Mouse (Mus musculus) erythroid progenitor cell, adult 5-6 weeks (primary cell): ENCODE results near the gene Spo11. TPM values are rescaled to one million over a fixed set of nuclear protein-coding genes. Genes with fewer than 3 reads are reported as not detected.

Experiments
- ATAC-seq: replicated peaks from 2 replicates; pipeline ENCODE4 v1.8.0; 2016; ENCODE audit warnings: moderate number of reproducible peaks, mild to moderate bottlenecking, moderate TSS enrichment, inconsistent platforms; ENCODE audit not compliant: poor library complexity, low FRiP score, severe bottlenecking
- total RNA-seq, 2 experiments: library from RNA; stranded (forward) in 1 of 2; stranded (reverse) in 1 of 2; fragments of 150-400 nt in 1 of 2; fragments of 186-747, 209-891 nt in 1 of 2; gene quantifications; 2 replicates each; pipeline versions ENCODE4 v1.2.3 to v1.2.4; 2015 to 2017; ENCODE audit warnings: low replicate concordance in 2 of 2

Gene Spo11
- total RNA-seq, 2 experiments from 2014 or later, result not detected

DNA sequence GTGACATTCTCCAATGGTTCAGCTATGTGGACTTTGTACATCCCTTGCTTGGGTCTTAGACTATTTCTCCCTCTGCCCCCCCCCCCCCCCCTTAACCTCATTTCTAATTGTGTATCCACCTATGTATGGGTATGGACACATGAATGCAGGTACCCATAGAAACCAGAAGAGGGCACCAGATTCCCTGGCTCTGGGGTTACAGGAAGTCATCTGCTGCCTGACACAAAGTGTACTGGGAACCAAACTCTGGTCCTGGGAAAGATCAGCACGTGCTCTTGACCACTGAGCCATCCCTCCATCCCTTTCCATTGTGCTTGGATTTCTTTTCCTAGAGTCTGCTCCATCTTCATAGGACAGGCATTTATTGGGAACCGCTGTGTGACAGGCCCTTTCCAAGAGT lies 25.5 kb upstream of the Spo11 start:
- ATAC-seq, result no peak

DNA sequence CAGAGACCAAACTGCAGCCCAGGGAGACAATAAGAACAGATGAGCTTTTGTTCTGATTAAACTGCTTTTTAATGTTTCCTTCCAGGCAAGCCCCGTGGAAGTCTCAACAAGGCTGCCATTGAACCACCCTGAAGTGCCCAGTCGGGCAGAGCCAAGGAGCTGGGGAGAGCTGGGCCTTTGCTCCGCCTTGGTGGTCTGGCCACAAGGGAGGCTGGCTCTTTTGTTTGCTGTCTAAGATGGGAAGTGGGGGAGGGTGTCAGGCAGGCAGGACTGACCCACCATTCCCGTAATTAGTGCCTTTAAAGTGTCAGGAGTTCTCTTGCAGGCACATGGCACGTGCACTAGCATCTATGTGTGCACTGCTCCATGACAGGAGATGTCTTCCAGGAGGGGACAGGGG lies 18.9 kb upstream of the Spo11 start:
- no peak for ATAC-seq

GRCm38 (mm10) chr2:172959006-172959768 lies 18.3 kb upstream of the Spo11 start:
- ATAC-seq, result no peak

GRCm38 (mm10) chr2:172960350-172960749 lies 17.1 kb upstream of the Spo11 start:
- ATAC-seq, result no peak

DNA sequence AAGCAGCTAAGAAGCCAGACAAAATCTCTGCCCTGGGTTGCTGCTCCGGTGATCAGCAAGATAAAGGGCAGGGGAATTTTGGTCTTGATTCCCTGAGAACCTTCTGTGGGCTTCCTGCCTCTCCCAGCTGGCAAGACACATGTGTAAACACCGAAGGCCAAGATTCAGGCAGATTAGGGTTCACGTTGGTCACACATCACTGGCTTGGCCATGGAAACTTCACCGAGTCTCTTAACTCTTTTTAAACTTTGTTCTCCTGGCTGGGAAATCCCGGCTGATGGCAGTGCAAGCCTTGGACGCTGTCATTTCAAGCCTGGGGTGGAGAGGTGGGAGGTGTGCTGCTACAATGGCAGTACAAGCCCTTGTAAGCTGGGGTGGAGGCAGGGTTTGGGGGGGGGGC lies 16.3 kb upstream of the Spo11 start:
- no peak for ATAC-seq

DNA sequence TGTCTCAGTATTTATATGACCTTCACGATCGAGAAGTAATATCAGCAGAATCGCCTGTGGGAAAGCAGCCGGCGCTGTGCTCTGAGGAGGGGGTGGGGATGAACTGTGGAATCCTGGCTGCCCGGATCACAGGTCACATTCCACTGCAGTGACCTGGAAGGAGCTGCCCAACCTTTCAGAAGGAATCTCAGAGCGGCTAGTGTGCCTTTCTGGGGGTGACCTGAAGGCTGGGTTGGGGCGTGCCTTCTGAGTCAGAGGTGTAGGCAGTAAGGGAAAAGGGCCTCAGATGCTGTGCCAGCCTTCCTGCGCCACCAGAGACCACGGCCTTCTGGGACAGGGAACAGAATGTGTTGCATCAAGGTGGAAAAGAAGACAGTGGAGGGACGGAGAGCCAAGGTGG lies 12.3 kb upstream of the Spo11 start:
- no peak for ATAC-seq

DNA sequence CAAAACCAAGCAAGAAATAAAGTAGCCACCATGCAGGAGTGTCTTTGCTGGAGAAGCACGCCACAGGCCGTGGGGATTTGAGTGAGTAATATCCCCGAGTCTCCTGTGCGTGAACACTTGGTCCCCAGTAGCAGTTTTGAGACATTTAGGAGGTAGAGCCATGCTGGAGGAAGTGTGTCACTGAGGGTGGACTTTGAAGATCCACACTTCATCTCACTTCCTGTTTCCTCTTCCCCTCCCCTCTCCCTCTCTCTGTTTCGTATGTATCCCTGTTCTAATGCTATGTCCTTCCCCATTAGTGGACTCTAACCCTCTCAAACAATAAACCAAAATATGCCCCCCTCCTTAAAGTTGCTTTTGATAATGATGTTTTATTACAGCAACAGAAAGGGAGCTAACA lies 11.0 kb upstream of the Spo11 start:
- no peak for ATAC-seq

DNA sequence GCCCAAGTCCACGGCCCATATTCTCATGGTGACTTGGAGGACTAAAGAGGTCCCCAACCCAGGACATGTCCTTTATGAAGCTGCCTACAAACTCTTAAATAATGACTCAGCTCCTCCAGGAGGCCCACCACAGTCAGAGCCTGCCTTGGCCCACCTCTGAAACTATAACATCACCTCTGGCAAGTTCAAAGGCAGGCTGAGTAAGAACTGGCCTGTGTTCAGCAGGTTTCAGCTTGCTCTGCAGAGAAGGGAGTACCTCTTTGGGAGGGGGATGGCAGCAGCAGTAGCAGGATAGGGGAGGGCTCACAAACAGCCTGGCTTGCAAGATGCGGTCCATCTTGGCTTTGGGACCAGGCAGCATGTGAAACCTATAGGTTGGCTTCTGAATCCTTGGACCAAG lies 5.6 kb upstream of the Spo11 start:
- ATAC-seq, result no peak

- no peak for ATAC-seq
Observed at GRCm38 (mm10) chr2:172973806-172974565, 3.5 kb upstream of the Spo11 start.

GRCm38 (mm10) chr2:172974701-172975100 lies 2.8 kb upstream of the Spo11 start:
- ATAC-seq, result no peak

DNA sequence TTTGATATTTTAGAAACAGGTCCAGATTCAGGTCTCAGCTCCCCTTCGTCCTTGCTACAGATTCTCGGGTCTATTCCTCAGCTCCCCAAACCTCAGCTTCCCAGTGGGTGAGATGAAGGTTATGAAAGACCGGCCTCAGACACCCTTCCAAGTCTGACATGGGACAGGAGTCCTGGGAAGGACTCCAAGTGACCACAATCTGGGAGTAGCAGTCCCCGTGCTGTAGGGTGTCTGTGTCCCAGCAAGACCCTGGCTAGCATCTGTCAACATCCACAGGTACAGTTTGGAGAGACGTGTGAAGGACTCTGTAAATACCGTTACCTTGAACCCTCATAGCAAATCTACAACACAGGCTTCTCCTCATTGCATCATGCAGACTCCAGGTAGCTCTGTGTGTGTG lies 2.3 kb upstream of the Spo11 start:
- no peak for ATAC-seq

DNA sequence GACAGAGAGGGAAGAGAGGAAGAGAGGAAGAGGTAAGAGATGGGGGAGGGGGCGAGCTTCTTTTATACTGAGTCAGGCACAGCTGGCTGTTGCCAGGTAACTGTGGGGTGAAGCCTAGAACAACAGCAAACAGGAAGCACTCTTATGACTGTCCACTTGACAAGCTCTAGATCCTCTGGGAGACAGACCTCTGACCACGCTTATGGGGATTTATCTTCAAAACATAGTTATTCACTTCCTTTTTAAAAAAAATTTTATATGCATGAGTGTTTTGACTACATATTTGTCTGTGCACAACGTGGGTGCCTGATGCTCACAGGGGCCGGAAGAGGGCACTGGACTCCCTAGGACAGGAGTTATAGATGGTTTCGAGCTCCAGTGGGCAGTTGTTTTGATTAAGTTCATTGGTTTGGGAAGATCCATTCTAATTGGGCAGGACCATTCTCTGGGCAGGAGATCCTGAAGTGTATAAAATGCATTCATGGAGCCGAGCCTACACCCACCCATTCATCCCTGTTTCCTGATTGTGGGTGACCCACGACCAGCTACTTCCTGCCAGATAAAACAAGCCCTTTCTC lies 750 bp upstream of the Spo11 start:
- ATAC-seq, result no peak; the same call in 1 of the 2 replicates

- no peak for ATAC-seq
Observed at GRCm38 (mm10) chr2:172978131-172978633, 682 bp downstream of the Spo11 start.

GRCm38 (mm10) chr2:172979666-172980345 lies 2.3 kb downstream of the Spo11 start:
- no peak for ATAC-seq

- no peak for ATAC-seq
Observed at GRCm38 (mm10) chr2:172982776-172983561, 5.5 kb downstream of the Spo11 start.

DNA sequence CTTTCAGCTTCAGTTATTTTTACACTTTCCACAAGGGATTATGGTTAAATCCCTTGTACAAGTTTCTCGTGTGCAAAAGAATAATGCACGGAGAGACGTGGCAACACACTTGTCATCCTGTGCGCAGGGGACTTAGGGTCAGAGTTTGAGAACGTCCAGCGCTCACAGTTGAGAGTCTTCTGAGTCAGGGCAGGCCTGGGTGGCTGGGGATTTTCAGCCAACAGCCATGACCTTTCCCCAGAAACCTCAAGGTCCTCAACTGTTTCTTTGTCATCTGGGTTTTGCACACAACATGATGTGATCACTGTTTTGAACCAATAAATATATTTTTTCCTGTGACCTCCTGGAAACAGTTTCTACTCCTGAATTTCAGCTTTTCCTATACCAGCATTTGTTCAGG lies 12.7 kb downstream of the Spo11 start:
- no peak for ATAC-seq

- ATAC-seq, result no peak
Observed at GRCm38 (mm10) chr2:172996207-172996606, 18.7 kb downstream of the Spo11 start.

GRCm38 (mm10) chr2:172997748-172998147 lies 20.2 kb downstream of the Spo11 start:
- ATAC-seq, result no peak

GRCm38 (mm10) chr2:172998478-172998877 lies 21.0 kb downstream of the Spo11 start:
- no peak for ATAC-seq
